Mouse (Mus musculus): Measurements from ENCODE around the gene Trim28. TPM values are rescaled to one million over a fixed set of nuclear protein-coding genes. Genes with fewer than 3 reads are reported as not detected.

Trim28 gene
- total RNA-seq, 2 experiments from 2014 or later: 252 to 265 TPM

GRCm38 (mm10) chr7:12993148-12993547 is 5.8 kb upstream of the Trim28 start:
- intact Hi-C loops (cut with DNase I): no loop called here
- no peak for DNase-seq (ENCODE audit: extremely low spot score in 1 of 2, low spot score in 2 of 2)

DNA sequence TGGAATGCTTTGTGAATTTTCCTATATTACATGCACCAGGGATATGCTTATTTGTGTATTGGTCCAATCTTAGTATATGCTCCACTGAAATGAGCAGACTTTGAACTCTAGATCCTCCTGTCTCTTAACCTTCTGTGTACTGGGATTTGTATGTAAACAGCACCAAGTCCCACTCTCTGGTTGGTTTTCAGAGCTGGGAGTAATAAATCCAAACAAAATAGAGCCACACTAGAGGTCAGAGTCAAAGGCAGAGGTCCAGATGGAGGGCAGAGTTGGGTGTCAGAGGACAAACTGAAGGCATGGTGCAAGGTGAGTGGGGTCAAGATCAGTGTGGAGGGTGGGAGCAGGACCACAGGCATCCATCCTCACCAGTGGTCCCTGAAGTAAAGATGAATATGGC is 3.1 kb upstream of the Trim28 start:
- intact Hi-C loops (cut with DNase I): no loop called here
- no peak for DNase-seq (ENCODE audit: extremely low spot score in 1 of 2, low spot score in 2 of 2)

DNA sequence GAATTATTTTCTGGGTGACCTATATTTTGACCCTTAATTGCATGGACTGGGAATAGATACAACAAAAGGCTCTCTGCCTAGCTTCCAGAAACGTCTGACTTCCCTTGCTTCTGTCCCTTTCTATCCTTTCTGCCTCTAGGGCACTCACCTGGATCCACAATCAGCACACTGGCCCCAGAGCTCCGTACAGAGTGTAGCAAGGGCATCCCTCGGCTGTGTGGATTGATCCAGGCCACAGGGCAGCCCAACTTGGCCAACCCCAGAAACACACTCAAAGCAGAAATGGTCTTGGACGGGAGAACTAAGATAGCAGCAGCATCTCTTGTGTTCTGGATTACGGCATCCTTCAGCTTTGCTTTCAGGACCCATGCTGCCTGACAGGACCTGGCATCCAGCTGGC is 1.7 kb upstream of the Trim28 start:
- no peak for DNase-seq (ENCODE audit: extremely low spot score in 1 of 2, low spot score in 2 of 2)
- intact Hi-C loops (cut with DNase I): no loop called here

- intact Hi-C loops (cut with DNase I): no loop called here
- DNase-seq (ENCODE audit: extremely low spot score in 1 of 2, low spot score in 2 of 2): no peak
Measured at GRCm38 (mm10) chr7:12998053-12998452, 861 bp upstream of the Trim28 start, which contains the start of gene Slc27a5. Slc27a5 (minus strand) TSS chr7:12998192.

DNA sequence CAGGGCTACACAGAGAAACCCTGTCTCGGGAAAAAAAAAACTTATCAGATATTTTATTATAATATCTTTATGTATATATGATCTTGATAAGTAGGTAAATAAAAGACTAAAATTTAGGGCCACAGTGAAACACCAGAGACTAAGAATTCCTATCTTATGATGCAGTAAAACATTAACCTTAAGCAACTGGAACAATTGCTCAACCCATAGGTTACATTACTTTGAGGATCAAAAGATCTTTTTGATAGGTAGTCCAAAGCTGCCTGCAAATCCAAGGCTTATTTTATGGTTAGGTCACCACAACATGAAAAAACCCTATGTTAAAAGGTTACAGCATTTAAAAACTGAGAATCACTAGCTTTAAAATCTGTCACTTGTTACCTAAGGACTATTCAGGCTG is 2.7 kb downstream of the Trim28 start:
- no peak for DNase-seq (ENCODE audit: extremely low spot score in 1 of 2, low spot score in 2 of 2)
- intact Hi-C loops (cut with DNase I): no loop called here

DNA sequence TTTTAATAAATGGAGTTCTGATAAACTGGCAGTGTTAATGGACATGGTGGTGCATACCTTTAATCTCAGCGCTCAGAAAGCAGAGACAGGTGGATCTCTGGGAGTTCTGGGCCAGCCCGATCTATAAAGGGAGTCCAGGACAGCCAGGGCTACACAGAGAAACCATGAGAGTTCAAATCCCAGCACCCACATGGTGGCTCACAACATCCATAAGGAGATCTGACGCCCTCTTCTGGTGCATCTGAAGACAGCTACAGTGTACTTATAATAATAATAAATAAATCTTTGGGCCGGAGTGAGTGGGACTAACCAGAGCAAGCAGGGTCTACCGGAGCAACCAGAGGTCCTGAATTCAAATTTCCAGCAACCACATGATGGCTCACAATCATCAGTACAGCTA is 4.5 kb downstream of the Trim28 start:
- intact Hi-C loops (cut with DNase I): no loop called here
- DNase-seq (ENCODE audit: extremely low spot score in 1 of 2, low spot score in 2 of 2): no peak

DNA sequence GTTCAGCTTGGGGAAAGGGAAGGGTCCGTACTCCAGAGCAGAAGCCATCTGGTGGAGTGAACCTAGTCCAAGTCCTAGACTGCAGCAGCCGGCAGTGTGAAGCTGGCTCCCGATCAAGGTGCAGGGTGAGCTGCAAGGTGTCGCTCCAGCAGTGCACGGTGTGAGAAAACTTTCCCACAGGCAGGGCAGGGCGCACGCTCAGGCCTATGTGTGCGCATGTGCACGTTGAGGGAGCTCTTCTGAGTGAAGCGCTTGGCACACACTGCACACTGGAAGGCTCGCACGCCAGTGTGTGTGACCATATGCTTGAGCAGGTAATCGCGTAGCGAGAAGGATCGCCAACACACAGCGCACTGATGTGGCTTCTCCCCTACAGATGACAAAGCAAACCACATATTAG is 7.1 kb downstream of the Trim28 start:
- DNase-seq (ENCODE audit: extremely low spot score in 1 of 2, low spot score in 2 of 2): peak in 1 of 2 experiments; percentile 26
- intact Hi-C loops (cut with DNase I): loop anchor here (5.0 kb wide), 2 partner anchors 36 to 94 kb away; no protein-coding TSS in a partner anchor

DNA sequence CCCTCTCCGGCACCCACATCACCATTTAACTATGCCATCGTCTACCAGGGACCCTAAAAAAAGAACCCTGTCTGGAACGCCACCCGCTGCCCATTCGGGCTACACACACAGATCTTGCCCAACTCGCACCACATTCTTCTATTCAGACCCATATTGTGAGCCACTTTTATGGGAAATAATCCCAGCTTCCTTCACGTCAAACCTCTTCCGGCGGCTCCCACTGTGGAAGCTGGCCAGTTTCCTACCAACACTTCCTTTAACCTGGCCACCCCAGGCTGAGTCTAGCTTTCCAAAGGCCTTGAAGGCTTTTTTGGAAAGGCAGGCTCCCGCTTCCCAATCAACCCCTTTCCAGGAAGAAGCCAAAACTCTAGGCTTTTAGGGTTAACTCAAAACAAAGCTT is 7.6 kb downstream of the Trim28 start:
- intact Hi-C loops (cut with DNase I): loop anchor here (5.0 kb wide), 2 partner anchors 36 to 94 kb away; no protein-coding TSS in a partner anchor
- peak in 1 of 2 experiments; percentile 29 for DNase-seq (ENCODE audit: extremely low spot score in 1 of 2, low spot score in 2 of 2)

- peak in 1 of 2 experiments; percentile 58 for DNase-seq (ENCODE audit: extremely low spot score in 1 of 2, low spot score in 2 of 2)
- intact Hi-C loops (cut with DNase I): loop anchor here (2.0 to 5.0 kb wide), 3 partner anchors 17 to 95 kb away; no protein-coding TSS in a partner anchor
Measured at GRCm38 (mm10) chr7:13007341-13008092, 8.6 kb downstream of the Trim28 start.

DNA sequence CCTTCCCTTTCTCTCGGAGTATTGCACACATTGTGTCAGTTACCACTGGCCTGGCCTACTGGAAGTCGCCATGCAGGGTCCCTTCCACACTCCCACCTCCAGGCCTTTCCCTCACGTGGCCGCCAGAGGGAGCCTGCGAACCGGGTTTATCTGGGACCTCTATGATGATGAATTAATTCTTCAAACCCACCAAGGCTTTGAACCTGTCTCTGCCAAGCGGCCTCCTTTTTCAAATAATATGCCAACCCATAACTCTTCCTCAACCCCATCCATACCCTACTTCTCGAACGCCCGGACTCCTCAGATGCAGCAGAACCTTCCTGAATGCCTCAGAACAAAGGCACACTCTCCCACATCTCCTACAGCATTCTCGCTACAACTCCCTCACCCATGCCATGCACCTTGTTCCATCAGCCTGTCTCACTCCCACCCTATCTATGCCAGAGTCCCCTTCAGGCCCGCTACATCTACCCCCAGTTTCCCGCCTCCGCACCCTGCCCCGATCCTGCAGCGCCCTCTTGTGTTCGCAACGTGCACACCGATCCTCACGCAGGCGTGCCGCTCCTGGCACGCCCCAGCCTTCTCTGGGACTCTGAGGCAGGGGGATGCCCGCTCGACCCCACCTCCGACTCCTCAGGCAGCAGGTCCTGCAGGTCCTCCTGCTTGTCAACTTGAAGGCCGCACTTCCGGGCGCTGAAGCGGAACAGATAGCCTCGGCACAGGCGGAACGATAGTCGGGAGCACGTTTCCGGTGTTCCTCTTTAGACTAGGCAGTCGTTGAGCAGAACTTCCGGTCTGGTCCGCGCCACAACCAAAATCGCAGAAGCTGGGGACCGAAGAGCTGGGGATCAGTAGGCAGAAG is 10.5 kb downstream of the Trim28 start:
- intact Hi-C loops (cut with DNase I): loop anchor here (2.0 to 5.0 kb wide), 3 partner anchors 15 to 97 kb away; no protein-coding TSS in a partner anchor
- peak; percentile 94 to 95 for DNase-seq (ENCODE audit: extremely low spot score in 1 of 2, low spot score in 2 of 2)

GRCm38 (mm10) chr7:13010005-13010908 is 11.3 kb downstream of the Trim28 start, which contains the start of gene Zbtb45:
Zbtb45 (minus strand) TSS chr7:13010034.
- intact Hi-C loops (cut with DNase I): no loop called here
- DNase-seq (ENCODE audit: extremely low spot score in 1 of 2, low spot score in 2 of 2): peak in 1 of 2 experiments; percentile 53

- DNase-seq (ENCODE audit: extremely low spot score in 1 of 2, low spot score in 2 of 2): no peak
- intact Hi-C loops (cut with DNase I): no loop called here
Measured at GRCm38 (mm10) chr7:13013671-13014070, 14.8 kb downstream of the Trim28 start.

DNA sequence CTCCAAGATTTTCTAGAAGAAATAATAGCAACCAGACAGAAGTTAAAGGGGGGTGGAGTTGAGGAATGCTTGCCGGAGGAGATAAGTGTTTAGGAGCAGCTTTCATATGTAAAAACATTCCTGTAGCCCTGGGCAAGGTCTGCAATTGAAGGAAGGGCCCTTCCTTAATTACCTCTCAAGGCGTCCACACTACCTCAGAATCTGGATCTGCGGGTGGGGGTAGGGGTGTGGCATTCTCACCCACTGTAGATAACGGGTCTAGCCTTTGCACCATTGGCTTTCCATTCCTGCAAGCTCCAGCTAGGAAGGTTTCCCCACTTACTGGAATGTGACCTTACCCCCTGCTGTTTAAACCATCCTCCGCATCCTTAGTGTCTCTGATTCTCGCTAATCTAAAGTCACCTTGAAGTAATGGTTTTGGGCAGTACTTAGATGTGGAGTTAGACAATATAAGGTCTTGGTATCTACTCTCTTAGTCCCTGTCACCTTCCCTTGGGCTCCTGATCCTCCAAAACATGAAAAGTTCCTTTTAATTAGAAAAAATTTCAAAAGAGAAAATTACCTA is 15.4 kb downstream of the Trim28 start:
- DNase-seq (ENCODE audit: extremely low spot score in 1 of 2, low spot score in 2 of 2): no peak
- intact Hi-C loops (cut with DNase I): no loop called here

DNA sequence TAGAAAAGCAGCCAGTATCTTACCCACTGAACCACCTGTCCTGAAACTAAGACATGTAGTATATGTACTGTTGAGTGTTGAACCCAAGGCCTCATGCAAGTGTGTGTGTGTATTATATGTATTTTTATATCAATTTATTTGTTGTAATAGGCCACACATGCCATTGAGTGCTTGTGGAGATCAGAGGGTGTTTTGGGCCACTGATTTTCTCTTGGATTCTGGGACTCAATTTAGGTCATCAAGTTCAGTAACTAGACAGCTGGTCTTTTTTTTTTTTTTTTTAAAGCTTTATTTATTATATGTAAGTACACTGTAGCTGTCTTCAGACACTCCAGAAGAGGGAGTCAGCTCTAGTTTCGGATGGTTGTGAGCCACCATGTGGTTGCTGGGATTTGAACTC is 16.3 kb downstream of the Trim28 start:
- intact Hi-C loops (cut with DNase I): no loop called here

DNA sequence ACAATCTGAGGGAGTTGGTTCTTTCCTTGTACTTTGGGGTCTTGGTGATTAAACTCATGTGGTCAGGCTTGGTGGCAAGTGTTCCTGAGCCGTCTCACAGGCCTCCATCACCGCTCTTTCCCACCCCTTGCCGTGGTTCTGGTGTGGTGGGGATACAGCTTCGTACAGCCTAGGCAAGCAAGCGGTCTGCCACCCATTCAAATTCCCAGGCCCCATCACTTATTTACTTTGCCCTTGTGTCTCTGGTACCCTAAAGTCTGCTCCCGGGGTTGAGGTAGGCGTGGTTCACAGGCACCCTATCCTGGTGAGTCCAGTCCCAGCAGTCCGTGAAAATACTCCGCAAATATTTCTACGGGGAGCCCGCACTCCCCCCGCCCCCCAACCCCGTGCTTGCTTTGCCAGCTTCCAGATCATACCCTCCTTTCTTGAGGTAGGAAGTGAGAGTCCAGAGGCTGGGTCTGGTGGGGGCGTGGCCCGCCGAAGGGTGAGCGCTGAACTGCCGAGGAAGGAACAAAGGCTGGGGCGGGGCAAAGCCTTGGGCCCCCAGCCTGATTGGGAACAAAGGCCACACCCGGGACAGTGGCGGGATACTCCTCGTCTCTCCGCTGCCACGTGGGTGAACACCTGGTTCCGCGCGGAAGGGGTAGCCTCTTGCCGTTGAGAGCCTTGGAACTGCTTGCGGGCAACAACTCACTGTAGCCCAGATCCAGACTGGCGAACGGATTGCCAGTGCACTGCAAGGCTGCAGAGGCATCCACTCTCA is 24.0 kb downstream of the Trim28 start:
- intact Hi-C loops (cut with DNase I): no loop called here
- DNase-seq (ENCODE audit: extremely low spot score in 1 of 2, low spot score in 2 of 2): peak in 1 of 2 experiments; percentile 86

More for the DNA sequence above, 16.3 kb downstream of the Trim28 start:
- no peak for DNase-seq (ENCODE audit: extremely low spot score in 1 of 2, low spot score in 2 of 2)

- DNase-seq (ENCODE audit: extremely low spot score in 1 of 2, low spot score in 2 of 2): peak; percentile 91 to 96
- intact Hi-C loops (cut with DNase I): loop anchor here (2.0 kb wide), 1 partner anchor 15 kb away; no protein-coding TSS in a partner anchor
Measured at GRCm38 (mm10) chr7:13023928-13024731, 25.2 kb downstream of the Trim28 start.

DNA sequence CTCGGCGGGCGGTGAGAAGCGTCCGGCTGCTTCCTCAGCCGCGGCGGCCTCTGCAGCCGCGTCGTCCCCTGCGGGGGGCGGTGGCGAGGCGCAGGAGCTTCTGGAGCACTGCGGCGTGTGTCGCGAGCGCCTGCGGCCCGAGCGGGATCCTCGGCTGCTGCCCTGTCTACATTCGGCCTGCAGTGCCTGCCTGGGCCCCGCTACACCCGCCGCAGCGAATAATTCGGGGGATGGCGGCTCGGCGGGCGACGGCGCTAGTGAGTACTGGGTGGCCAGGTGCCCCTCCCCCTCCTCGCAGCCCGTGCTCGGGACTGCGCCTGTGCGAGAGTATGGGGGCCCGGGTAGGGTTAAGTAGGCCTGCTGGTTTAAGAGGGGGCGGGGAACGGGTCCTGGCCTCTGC is 25.9 kb downstream of the Trim28 start:
- DNase-seq (ENCODE audit: extremely low spot score in 1 of 2, low spot score in 2 of 2): peak; percentile 80 to 94
- intact Hi-C loops (cut with DNase I): loop anchor here (2.0 kb wide), 1 partner anchor 16 kb away; no protein-coding TSS in a partner anchor
